Mouse (Mus musculus) heart, postnatal 25 days (tissue): Measurements from ENCODE around the gene Cabp4. TPM values are rescaled to one million over a fixed set of nuclear protein-coding genes. Genes with fewer than 3 reads are reported as not detected.

Experiments used
- DNase-seq: peaks from one replicate; pipeline ENCODE4 v3.0.0; 2022; ENCODE audit warnings: low spot score
- intact Hi-C: fragments of 180-260 bp; cut with DNase I; formaldehyde crosslinking; loops from one replicate; pipeline ENCODE4 v1.15.1; 2025
- total RNA-seq, 2 experiments: library from RNA; stranded (reverse); gene quantifications; 2 replicates each; pipeline ENCODE4 v1.2.3; 2021

The Cabp4 gene
- total RNA-seq, 2 experiments from 2014 or later, result 0.31 TPM; not detected in 1

DNA sequence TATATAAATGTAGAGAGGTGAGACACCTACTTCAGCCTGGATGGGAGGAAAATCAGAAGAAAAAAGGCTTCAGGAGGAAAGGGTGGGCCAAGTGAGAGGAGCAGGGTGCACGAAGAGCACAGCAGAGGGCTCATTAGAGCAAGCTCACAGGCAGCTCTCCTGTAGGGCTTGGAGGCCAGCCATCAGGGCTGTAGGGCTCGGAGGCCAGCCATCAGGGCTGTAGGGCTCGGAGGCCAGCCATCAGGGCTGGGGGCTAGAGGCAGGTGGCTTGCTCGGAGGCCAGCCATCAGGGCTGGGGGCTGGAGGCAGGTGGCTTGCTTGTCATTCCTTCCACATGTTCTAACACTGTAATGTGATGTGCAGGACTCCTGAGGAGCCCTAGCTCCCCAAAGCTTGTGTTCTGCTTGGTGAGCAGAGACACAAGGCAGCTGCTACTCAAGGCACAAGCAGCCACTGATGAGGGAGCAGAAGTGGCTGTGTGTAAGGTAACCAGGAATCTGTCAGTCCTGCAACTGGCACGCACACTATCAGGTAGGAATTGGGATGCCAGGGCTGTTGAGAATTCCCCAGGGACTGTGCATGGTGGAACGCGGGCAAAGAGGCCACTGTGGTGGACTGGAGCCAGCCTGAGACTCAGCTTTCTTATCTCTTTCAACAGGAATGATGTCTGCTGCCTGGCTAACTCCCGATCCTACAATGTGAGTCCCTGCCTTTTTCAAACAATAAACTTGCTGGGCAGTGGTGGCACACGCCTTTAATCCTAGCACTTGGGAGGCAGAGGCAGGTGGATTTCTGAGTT lies 23.0 kb upstream of the Cabp4 start:
- DNase-seq, result no peak
- intact Hi-C loops, result loop anchor here (5.0 kb wide), 1 partner anchor 35 kb away; the partner anchor contains the start of gene Rad9a

- intact Hi-C loops, result loop anchor here (5.0 kb wide), 1 partner anchor 38 kb away; the partner anchor contains the start of gene Rad9a
- no peak for DNase-seq
Observed at GRCm38 (mm10) chr19:4164721-4165120, 20.9 kb upstream of the Cabp4 start.

DNA sequence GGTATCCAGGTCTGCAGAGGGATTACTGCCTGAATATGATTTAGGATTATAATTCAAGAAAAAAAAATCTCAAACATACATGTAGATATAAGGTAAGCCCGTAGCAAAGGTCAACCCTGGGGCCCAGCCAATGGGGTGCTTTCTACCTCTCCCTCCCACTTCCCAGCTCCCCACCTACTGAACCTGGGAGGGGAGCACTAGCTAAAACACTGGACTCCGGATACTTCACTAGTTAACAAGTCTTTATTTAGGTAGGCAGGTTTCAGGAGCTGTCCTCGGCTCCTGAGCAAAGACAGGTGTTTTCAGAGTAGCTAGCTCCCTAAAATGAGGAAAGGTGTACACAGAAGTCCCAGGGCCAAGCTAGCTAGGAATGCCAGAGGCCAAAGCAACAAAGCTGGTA lies 20.3 kb upstream of the Cabp4 start:
- no peak for DNase-seq
- intact Hi-C loops, result no loop called here

GRCm38 (mm10) chr19:4163543-4163887 lies 19.7 kb upstream of the Cabp4 start:
- no peak for DNase-seq
- intact Hi-C loops, result loop anchor here (2.0 kb wide), 1 partner anchor 37 kb away; no protein-coding TSS in a partner anchor

DNA sequence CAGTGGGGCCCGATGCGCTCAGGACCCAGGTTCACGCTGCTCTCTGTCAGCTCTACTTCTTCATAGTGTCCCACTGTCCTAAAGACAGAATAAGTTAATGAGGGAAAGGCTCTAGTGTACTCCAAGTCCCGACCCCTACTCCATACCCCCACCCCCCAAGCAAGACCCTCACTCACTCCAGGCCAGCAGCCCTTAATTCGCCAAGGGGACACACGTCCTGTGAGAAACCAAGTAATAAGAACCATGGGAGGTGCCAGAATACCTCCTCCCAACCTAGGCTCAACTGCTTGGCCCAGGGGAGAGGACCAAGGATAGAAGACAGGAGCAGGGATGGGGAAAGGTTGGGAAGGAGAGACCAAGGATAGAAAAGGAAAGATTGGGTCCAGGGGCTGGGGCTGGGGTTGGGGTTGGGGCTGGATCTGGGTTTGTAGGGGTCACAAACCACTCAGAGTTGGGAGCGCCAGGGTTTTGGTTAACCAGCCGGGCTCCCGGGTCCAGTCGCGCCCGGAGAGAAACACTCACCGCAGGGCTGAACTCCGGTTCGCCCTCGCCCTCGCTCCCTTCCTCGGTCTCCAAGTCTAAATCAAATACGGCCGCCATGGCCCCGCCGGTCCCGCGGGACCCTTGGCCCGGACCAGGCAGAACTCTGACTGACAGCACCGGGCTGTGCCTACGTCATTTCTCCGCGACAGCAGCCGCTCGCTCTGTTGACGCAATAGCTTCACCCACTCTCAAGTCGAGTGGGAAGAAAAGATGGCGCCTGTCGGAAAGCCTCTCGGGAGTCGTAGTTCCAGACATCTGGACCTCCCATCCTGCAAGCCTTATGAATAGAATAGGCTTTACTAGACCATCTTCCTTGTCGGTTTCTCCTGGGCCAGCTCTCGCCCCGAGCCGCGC lies 19.1 kb upstream of the Cabp4 start, which contains the start of gene Rps6kb2:
TSS of gene Rps6kb2 (minus strand) at position 709 of the 897 bp plus-strand sequence.
- peak; percentile 93 for DNase-seq
- intact Hi-C loops, result loop anchor here (2.0 kb wide), 1 partner anchor 36 kb away; no protein-coding TSS in a partner anchor

DNA sequence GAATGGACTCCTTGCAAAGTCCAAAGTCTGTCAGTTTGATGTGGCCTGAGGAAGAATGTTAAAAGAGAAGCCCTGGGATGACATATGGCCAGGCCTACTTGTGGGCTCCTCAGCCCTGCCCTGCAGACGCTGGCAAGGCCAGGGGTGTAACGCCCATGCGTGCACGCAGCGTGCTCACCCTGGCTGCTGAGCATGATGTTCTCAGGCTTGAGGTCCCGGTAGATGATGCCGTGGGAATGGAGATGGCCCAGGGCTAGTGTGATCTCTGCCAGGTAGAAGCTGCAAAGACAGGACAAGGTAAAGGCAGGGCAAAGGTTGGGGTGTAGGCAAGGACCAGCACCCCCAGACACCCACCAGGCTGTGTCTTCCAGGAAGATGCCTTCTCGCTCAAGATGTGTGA lies 15.2 kb upstream of the Cabp4 start:
- no peak for DNase-seq
- intact Hi-C loops, result no loop called here

GRCm38 (mm10) chr19:4156771-4157170 lies 12.9 kb upstream of the Cabp4 start:
- intact Hi-C loops, result no loop called here

DNA sequence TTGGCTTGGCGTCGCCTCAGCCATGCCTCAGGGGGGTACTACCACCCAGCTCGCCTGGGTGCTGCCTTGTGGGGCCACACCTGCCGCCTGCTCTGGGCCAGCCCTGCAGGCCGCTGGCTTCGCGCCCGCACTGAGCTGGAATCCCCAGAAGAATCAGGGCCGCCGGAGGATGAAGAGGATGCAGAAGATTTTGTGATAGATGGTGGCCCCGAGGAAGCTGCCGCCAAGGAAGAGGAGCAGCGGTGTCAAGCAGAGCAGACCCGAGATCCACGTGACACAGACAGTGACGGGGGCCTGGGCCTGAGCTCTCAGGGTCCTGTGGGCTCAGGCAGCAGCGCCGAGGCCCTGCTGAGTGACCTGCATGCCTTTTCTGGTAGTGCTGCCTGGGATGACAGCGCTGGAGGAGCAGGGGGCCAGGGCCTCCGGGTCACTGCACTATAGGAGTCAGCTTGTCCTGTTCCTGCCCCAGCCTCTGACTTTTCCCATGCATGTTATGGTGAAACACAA lies 12.3 kb upstream of the Cabp4 start:
- no peak for DNase-seq
- intact Hi-C loops, result no loop called here

More at GRCm38 (mm10) chr19:4156771-4157170, 12.9 kb upstream of the Cabp4 start:
- no peak for DNase-seq

DNA sequence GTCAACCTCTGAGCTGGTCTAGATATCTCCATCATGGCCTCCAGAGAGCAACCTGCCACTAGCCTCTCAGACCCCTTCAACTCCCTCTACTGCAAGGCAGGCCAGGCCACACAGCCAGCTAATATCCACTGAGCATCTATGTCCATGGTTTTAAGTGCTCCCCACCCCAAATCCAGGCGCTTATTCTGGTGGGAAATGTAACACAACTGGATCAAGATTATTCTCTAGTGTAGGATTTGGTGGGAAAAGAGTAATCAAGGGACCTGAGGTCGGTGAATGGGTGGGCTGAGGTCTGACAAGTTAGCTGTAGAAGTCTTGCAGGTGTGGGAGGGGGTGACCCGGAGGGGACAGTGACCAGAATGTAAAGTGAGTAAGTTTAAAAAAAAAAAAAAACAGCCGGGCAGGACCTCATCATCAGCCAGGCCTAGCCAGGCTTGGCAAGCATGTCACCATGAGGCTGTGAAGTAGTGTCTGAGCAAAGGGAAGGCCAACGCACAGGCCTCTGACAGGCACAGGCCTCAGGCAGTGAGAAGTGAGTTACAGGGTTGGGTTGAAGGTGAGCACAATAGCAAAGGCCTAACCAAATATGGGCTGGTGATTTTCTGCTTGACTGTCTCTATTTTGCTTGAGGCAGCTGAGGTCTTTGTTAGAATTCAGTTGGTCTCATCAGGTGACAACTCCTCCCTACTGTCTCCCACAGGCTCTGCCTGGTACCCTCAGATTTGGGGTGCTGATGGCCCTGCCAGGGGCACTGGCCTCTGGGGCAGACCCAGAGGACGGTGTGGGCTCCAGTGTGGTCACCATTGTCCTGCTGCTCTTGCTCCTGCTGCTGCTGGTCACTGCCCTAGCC lies 11.6 kb upstream of the Cabp4 start:
- intact Hi-C loops, result no loop called here
- DNase-seq, result no peak

DNA sequence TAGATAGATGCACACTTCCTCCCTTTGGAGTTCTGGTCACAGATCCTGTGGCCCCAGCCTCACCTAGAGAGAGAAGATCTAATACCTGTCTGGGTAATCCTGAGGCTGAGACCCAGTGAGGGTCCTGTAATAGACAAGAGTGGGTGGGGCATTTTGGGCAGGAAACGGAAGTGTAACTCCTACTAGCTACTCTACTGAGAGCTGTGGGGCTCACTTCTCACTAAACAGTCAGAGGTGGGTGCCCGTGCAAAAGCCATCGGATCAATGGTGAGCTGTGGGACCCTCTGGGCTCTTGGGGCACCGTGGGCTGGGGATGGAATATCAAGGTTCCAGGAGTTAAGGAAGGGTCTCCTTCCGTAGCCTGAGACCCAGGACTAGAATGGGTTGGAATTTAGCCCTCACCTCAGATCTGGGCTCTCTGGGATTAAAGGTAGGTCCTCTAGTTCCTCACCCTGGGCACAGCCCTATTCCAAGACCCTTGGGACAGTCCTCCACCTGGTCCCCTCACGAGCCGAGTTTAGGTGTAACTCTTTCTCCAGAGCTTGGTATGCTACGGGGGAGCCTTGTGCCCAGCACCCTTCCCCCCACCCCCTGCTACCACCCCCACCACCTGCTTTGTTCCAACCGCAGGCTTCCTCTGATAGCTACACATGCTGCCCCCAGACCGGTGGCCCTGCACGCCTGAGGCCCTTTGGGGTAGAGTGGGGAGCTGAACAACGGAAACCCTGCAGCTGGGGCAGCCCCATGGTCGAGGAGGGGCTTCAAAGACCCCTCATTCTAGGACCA lies 10.8 kb upstream of the Cabp4 start:
- intact Hi-C loops, result no loop called here
- no peak for DNase-seq

DNA sequence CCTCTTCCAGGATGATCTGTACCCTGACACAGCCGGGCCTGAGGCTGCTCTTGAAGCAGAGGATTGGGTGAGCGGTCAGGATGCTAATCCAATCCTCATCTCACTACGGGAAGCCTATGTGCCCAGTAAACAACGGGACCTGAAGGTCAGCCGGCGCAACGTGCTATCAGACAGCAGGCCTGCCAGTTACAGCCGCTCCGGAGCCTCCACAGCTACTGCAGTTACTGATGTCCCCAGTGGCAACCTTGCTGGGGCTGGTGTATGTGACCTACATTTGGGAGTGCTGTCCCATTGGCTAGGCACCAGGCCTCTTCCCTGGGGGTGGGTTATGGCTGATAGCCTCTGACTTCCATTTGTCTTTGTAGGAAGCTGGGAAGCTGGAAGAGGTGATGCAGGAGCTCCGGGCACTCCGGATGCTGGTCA lies 9.4 kb upstream of the Cabp4 start, which contains the start of gene Ptprcap:
TSS of gene Ptprcap (plus strand) at position 373 of the 423 bp plus-strand sequence.
- intact Hi-C loops, result no loop called here
- DNase-seq, result no peak

GRCm38 (mm10) chr19:4152445-4153231 lies 8.8 kb upstream of the Cabp4 start:
- intact Hi-C loops, result no loop called here

GRCm38 (mm10) chr19:4151898-4152297 lies 8.1 kb upstream of the Cabp4 start:
- intact Hi-C loops, result no loop called here
- DNase-seq, result no peak

More at GRCm38 (mm10) chr19:4152445-4153231, 8.8 kb upstream of the Cabp4 start:
- DNase-seq, result no peak

GRCm38 (mm10) chr19:4151488-4151860 lies 7.6 kb upstream of the Cabp4 start:
- intact Hi-C loops, result no loop called here
- no peak for DNase-seq

GRCm38 (mm10) chr19:4150567-4151487 lies 7.0 kb upstream of the Cabp4 start:
- DNase-seq, result no peak
- intact Hi-C loops, result no loop called here

- no peak for DNase-seq
- intact Hi-C loops, result no loop called here
Observed at GRCm38 (mm10) chr19:4149764-4150461, 6.1 kb upstream of the Cabp4 start.
